Mouse (Mus musculus) ES-Bruce4 (cell line): ENCODE results near the gene Gm3336. TPM values are rescaled to one million over a fixed set of nuclear protein-coding genes. Genes with fewer than 3 reads are reported as not detected.

Experiments
- H3K27ac ChIP-seq: 2 replicates; pipeline ENCODE4 v1.5.1; 2012; ENCODE audit warnings: low read length, inconsistent platforms; ENCODE audit not compliant: insufficient read depth
- H3K27me3 ChIP-seq: 2 replicates; pipeline ENCODE4 v1.6.1; 2012; ENCODE audit warnings: mild to moderate bottlenecking, low read length, inconsistent platforms; ENCODE audit not compliant: control insufficient read depth, poor library complexity, insufficient read depth, severe bottlenecking
- H3K36me3 ChIP-seq: 2 replicates; pipeline ENCODE4 v1.6.1; 2012; ENCODE audit warnings: inconsistent platforms, mild to moderate bottlenecking, low read length, moderate library complexity; ENCODE audit not compliant: control insufficient read depth, poor library complexity, insufficient read depth, severe bottlenecking
- H3K4me1 ChIP-seq: one replicate; pipeline ENCODE4 v1.8.1; 2011; ENCODE audit warnings: low read length; ENCODE audit not compliant: control insufficient read depth, insufficient read depth
- H3K4me3 ChIP-seq: 2 replicates; pipeline ENCODE4 v1.5.1; 2011; ENCODE audit warnings: low read depth, mild to moderate bottlenecking, low read length
- H3K9ac ChIP-seq: 2 replicates; pipeline ENCODE4 v1.6.1; 2012; ENCODE audit warnings: low read depth, mild to moderate bottlenecking, inconsistent platforms; ENCODE audit not compliant: poor library complexity, severe bottlenecking
- H3K9me3 ChIP-seq: replicated peaks from 2 replicates; pipeline ENCODE4 v1.6.1; 2012; ENCODE audit warnings: mild to moderate bottlenecking, low read length, inconsistent platforms; ENCODE audit not compliant: control insufficient read depth, poor library complexity, insufficient read depth, severe bottlenecking
- CTCF ChIP-seq: IDR thresholded peaks from one replicate; pipeline ENCODE4 v1.8.1; 2011; ENCODE audit warnings: low read depth, low read length
- EP300 ChIP-seq: IDR thresholded peaks from 2 replicates; pipeline ENCODE4 v1.6.1; 2011; ENCODE audit warnings: low read depth, low read length; ENCODE audit not compliant: insufficient read depth
- POLR2A ChIP-seq: IDR thresholded peaks from one replicate; pipeline ENCODE4 v1.8.1; 2011; ENCODE audit warnings: low read length; ENCODE audit not compliant: insufficient read depth
- polyA plus RNA-seq: library from polyadenylated mRNA; stranded (reverse); fragments of >200 nt; gene quantifications from 2 replicates; pipeline ENCODE4 v1.2.4, GENCODE M21; 2011; ENCODE audit warnings: low read depth; ENCODE audit not compliant: missing spikeins, insufficient read depth, insufficient read length

The Gm3336 gene
- polyA plus RNA-seq, 1 experiment, result 2.5 TPM

DNA sequence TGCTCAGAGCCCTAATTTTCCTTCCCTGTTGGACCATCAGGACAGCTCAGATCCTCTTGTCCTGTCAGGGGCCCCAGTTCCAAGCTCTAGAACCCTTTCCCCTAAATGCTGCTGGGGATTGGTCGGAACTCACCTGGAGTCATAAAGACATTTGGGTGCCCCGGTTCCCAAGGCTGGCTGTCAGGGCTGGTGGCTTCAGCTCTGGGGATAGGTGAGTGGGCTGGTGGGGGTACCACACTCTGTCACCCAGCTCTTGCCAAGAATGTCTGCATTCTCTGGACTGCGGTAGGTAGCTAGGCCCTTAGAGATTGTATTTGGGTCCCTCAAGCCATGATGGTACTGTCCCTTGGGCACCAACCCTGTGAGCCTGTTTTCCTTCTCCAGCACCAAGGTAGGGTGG, 15.1 kb upstream of the Gm3336 start, which contains the start of gene Iqcn:
Iqcn (plus strand) TSS at position 171 of the 400 bp plus-strand sequence.
- Histone ChIP-seq H3K27ac (no peak within 1 kb of the TSS), H3K27me3 (no peaks in the 10 kb centered on the region), H3K36me3 (no peaks in the 10 kb centered on the region), H3K4me1 (no peaks in the 10 kb centered on the region), H3K9me3 (no peaks in the 10 kb centered on the region), H3K9ac (no peak within 1 kb of the TSS), H3K4me3 (no peak within 1 kb of the TSS)
- TF ChIP-seq CTCF, result no peak
- TF ChIP-seq EP300, result no peak
- no peak for TF ChIP-seq POLR2A

DNA sequence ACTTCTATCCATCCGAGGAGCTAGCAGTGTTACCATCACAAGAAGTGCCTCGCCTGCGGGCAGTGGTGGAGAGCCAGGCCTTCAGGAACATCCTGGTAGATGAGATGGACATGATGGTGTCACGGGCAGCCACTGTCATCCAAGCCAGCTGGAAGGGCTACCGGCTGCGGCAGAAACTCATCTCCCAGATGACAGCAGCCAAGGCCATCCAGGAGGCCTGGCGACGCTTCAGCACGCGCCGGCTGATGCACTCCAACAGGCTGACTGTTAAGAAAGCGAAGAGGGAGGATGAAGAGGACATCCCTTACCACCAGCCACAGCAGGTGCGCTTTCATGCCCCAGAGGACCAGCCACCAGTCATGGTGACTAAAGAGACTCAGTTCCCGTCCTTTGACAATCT, 10.1 kb upstream of the Gm3336 start:
- Histone ChIP-seq H3K36me3 (no peaks in the 10 kb centered on the region), H3K4me1 (no peaks in the 10 kb centered on the region), H3K27ac (no peak overlapping the region), H3K4me3 (no peak overlapping the region), H3K9me3 (no peaks in the 10 kb centered on the region), H3K9ac (no peak overlapping the region), H3K27me3 (no peaks in the 10 kb centered on the region)
- TF ChIP-seq CTCF, result no peak
- TF ChIP-seq EP300, result no peak

- H3K27ac ChIP-seq, result no peak overlapping the region
- no peak for TF ChIP-seq EP300
- no peak for TF ChIP-seq CTCF
- TF ChIP-seq POLR2A, result no peak
- H3K4me3 ChIP-seq, result no peak overlapping the region
- no peaks in the 10 kb centered on the region for H3K27me3 ChIP-seq
- H3K9ac ChIP-seq, result no peak overlapping the region
- no peaks in the 10 kb centered on the region for H3K4me1 ChIP-seq
- H3K36me3 ChIP-seq, result no peaks in the 10 kb centered on the region
- H3K9me3 ChIP-seq, result no peaks in the 10 kb centered on the region
These were observed 8.5 kb upstream of the Gm3336 start for GRCm38 (mm10) chr8:70709794-70710193.

- Histone ChIP-seq H3K27ac (no peak overlapping the region), H3K9me3 (no peaks in the 10 kb centered on the region), H3K4me3 (no peak overlapping the region), H3K36me3 (no peaks in the 10 kb centered on the region), H3K4me1 (no peaks in the 10 kb centered on the region), H3K27me3 (no peaks in the 10 kb centered on the region), H3K9ac (no peak overlapping the region)
- TF ChIP-seq EP300 (no peak), CTCF (no peak), POLR2A (no peak)
These were observed 8.0 kb upstream of the Gm3336 start for GRCm38 (mm10) chr8:70710296-70710695.

DNA sequence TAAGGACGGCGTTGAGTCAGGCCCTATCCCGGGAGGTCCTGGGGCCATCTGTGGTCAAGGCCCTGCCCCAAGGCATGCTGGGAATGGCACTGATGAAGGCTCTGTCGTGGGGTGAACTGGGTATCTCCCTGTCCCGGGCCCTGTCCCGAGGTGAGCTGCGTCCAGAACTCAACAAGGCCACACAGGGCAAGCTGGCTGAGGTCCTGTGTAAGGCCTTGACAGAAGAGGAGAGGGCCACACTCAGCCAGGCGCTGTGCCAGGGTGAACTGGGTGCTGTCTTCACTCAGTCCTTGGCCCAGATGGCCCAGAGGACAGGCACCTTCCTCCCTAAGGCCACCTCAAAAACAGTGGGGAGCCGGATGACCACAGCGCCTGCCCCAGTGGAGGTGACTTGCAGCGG, 7.3 kb upstream of the Gm3336 start:
- no peak overlapping the region for H3K27ac ChIP-seq
- no peak overlapping the region for H3K9ac ChIP-seq
- TF ChIP-seq POLR2A, result no peak
- no peak for TF ChIP-seq EP300
- TF ChIP-seq CTCF, result no peak

DNA sequence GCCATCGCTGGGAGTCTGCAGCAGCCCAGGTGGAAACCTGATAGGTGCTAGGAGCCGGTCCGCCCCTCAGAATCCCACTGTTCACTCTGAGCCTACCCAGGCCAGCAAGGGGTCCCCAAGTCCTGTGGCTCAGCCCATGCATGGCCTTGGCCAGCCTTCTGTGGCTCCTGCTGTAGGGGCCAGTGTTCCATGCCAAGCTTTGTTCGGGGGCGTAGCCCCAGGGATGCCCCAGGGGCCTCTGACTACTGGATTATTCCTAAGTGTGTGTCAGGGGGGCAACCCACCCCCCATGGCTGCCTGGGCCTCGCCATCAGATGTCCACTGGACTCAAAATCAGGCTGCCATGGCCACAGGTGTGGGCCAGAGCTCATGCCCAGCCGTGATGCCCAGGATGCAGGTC, 4.4 kb upstream of the Gm3336 start:
- Histone ChIP-seq H3K9me3 (no peaks in the 10 kb centered on the region), H3K27ac (no peak overlapping the region), H3K9ac (no peak overlapping the region), H3K27me3 (no peaks in the 10 kb centered on the region), H3K4me1 (no peaks in the 10 kb centered on the region), H3K4me3 (no peak overlapping the region), H3K36me3 (no peaks in the 10 kb centered on the region)
- TF ChIP-seq CTCF (no peak), POLR2A (no peak), EP300 (no peak)

More for the DNA sequence above, 7.3 kb upstream of the Gm3336 start:
- Histone ChIP-seq H3K4me1 (no peaks in the 10 kb centered on the region), H3K9me3 (no peaks in the 10 kb centered on the region), H3K4me3 (no peak overlapping the region), H3K27me3 (no peaks in the 10 kb centered on the region), H3K36me3 (no peaks in the 10 kb centered on the region)
